Mouse (Mus musculus) C2C12 (cell line): ENCODE data around the gene Zfp777.

Experiments used
- CEBPB ChIP-seq: IDR thresholded peaks from one replicate; pipeline ENCODE4 v1.6.1; 2011; ENCODE audit warnings: low read depth, mild to moderate bottlenecking, control low read depth, moderate library complexity
- CTCF ChIP-seq: IDR thresholded peaks from one replicate; pipeline ENCODE4 v1.5.1; 2011; ENCODE audit not compliant: control insufficient read depth, insufficient read depth, insufficient read length
- MAX ChIP-seq: IDR thresholded peaks from one replicate; pipeline ENCODE4 v1.6.1; 2011; ENCODE audit warnings: mild to moderate bottlenecking, control low read depth
- USF1 ChIP-seq: IDR thresholded peaks from one replicate; pipeline ENCODE4 v1.6.1; 2011; ENCODE audit warnings: low read depth, mild to moderate bottlenecking, control low read depth, moderate library complexity

- TF ChIP-seq CTCF = no peak
- TF ChIP-seq USF1 = no peak
- no peak for TF ChIP-seq CEBPB
- TF ChIP-seq MAX = no peak
These were observed 26.0 kb downstream of the Zfp777 start for GRCm38 (mm10) chr6:48022672-48023071.
